Mouse (Mus musculus) heart, embryonic 16.5 days (tissue): ENCODE measurements around the gene Tor4a. TPM values are rescaled to one million over a fixed set of nuclear protein-coding genes. Genes with fewer than 3 reads are reported as not detected.
A peak's percentile ranks its signal among the peaks of the same experiment; 100 is the strongest.

ENCODE experiments used
- ATAC-seq: fragments of 200-750 bp; cut with Nextera tagmentation; replicated peaks from 2 replicates; pipeline ENCODE4 v1.8.0; 2017; ENCODE audit warnings: moderate number of reproducible peaks; ENCODE audit not compliant: insufficient read depth, low FRiP score; ENCODE audit errors: extremely low read depth
- H3K27ac ChIP-seq: fragments of 300-500 bp; sonication (generic); 2 replicates; pipeline ENCODE4 v1.5.1; 2014; ENCODE audit warnings: mild to moderate bottlenecking, low read length, control low read depth, moderate library complexity
- H3K27me3 ChIP-seq: fragments of 300-500 bp; sonication (generic); 2 replicates; pipeline ENCODE4 v1.6.1; 2014; ENCODE audit warnings: low read length, mixed read lengths; ENCODE audit not compliant: control insufficient read depth, insufficient read depth
- H3K36me3 ChIP-seq: fragments of 300-500 bp; sonication (generic); 2 replicates; pipeline ENCODE4 v1.6.1; 2014; ENCODE audit not compliant: control insufficient read depth, insufficient read depth
- H3K4me1 ChIP-seq: fragments of 300-500 bp; sonication (generic); 2 replicates; pipeline ENCODE4 v1.6.1; 2014; ENCODE audit warnings: low read length, mixed read lengths; ENCODE audit not compliant: control insufficient read depth, insufficient read depth
- H3K4me2 ChIP-seq: fragments of 300-500 bp; sonication (generic); 2 replicates; pipeline ENCODE4 v1.6.1; 2014; ENCODE audit warnings: low read depth, mild to moderate bottlenecking, control low read depth, low read length
- H3K4me3 ChIP-seq: fragments of 300-500 bp; sonication (generic); 2 replicates; pipeline ENCODE4 v1.5.1; 2014; ENCODE audit warnings: mild to moderate bottlenecking, control low read depth, low read length
- H3K9ac ChIP-seq: fragments of 300-500 bp; sonication (generic); 2 replicates; pipeline ENCODE4 v1.6.1; 2014; ENCODE audit warnings: low read length, control low read depth
- H3K9me3 ChIP-seq: fragments of 300-500 bp; sonication (generic); replicated peaks from 2 replicates; pipeline ENCODE4 v1.6.1; 2016; ENCODE audit warnings: low read length; ENCODE audit not compliant: control insufficient read depth
- WGBS: fragments of 180-500 bp; shearing (Covaris S2); extraction: QIAGEN DNeasy Blood & Tissue Kit; methylation state at CpG from one replicate; pipeline ENCODE4 v1.1.7; 2014; 5-methylcytosine and 5-hydroxymethylcytosine counted together
- polyA plus RNA-seq: library from polyadenylated mRNA; unstranded; fragments of >200 nt; fragmentation: Nextera tagmentation; extraction: Ambion mirVana; gene quantifications from 2 replicates; pipeline ENCODE4 v1.2.1, GENCODE M21; 2015

Tor4a gene
- polyA plus RNA-seq, 1 experiment from 2014 or later: 10.0 TPM

- no peak for ATAC-seq
- no peaks in the 10 kb centered on the region for H3K9me3 ChIP-seq
Measured at GRCm38 (mm10) chr2:25156990-25157389, 39.7 kb downstream of the Tor4a start.

DNA sequence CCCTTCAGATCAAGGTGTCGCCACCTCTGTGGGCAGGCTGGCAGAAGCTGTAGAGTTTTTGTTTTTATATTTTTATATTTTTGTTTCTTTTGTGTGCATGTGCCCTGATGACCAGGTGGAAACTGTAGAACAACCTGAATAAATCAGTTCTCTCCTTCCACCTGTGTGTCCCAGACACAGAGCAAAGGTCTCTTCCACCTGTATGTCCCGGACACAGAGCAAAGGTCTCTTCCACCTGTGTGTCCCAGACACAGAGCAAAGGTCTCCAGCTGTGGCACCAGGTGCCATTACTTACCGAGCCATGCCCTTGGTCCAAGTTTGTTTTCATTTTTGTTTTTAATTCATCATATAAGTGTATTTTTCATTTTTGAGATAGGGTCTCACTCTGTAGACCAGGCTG, 40.5 kb downstream of the Tor4a start:
- H3K27me3 ChIP-seq: no peaks in the 10 kb centered on the region
- H3K4me3 ChIP-seq: no peak overlapping the region
- H3K36me3 ChIP-seq: no peaks in the 10 kb centered on the region
- no peak overlapping the region for H3K9ac ChIP-seq
- no peaks in the 10 kb centered on the region for H3K9me3 ChIP-seq
- 83% methylated on average over 3 of the region's 3 CpGs for WGBS
- no peaks in the 10 kb centered on the region for H3K4me1 ChIP-seq
- H3K4me2 ChIP-seq: no peak overlapping the region
- no peak overlapping the region for H3K27ac ChIP-seq
- no peak for ATAC-seq

More at GRCm38 (mm10) chr2:25156990-25157389, 39.7 kb downstream of the Tor4a start:
- Histone ChIP-seq H3K9ac (no peak overlapping the region), H3K4me1 (no peaks in the 10 kb centered on the region), H3K27me3 (no peaks in the 10 kb centered on the region), H3K27ac (no peak overlapping the region), H3K4me3 (no peak overlapping the region), H3K4me2 (no peak overlapping the region), H3K36me3 (no peaks in the 10 kb centered on the region)
- WGBS: 32% methylated on average over 2 of the region's 2 CpGs

DNA sequence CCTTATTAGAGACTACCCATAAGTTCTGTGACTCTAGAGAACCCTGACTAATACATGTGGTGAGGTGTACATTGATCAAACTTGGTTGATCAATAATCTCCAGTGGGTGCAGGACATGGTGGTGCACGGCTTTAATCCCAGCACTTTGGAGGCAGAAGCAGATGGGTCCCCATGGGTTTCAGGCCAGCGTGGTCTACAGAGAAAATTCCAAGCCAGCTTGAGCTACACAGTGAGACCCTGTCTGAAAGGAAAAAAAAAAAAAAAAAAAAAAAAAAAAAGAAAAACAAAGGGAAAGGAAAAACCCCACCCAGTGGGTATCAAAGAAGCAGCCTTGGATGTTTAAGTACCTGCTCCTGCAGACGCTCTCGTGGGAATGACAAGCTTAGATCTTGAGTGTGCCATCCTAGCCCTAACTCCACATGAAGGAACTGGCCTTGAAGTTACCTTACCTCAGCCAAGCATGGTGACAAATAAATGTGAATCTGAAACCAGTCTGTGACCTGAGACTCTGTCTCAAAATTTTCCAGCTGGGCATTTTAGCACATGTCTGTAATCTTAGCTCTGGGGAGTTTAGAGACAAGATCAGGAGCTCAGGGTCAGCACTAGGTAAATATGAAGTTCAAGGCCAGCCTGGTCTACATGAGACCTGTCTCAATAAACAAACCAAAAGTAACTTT, 45.3 kb downstream of the Tor4a start:
- Histone ChIP-seq H3K36me3 (no peaks in the 10 kb centered on the region), H3K27me3 (no peaks in the 10 kb centered on the region), H3K9me3 (no peaks in the 10 kb centered on the region), H3K27ac (no peak overlapping the region), H3K4me2 (no peak overlapping the region), H3K9ac (no peak overlapping the region), H3K4me1 (0 out of 2 replicates have a peak, but pooled peaks cover 2% of the 10 kb centered on the region), H3K4me3 (no peak overlapping the region)
- WGBS: 66% methylated on average over 4 of the region's 4 CpGs
- ATAC-seq: no peak

DNA sequence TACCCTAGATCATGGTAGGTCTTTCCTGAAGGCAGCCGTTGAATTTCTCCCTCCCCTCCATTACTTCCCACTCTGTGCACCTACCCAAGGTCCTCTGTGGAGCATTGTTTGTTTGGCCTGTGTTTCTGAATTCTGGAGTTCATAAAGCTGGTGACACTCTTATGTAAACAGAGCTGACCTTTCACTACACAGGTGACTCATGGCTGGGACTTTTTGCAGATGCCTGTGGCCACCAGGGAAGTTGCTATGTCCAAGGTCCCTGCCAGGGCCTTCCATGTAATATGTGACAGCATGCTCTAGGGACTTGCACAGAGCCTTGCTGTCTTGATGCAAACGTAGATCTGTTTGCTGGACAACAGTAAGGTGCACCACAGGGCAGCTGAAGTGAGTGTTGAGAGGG, 47.0 kb downstream of the Tor4a start:
- 76% methylated on average over 2 of the region's 2 CpGs for WGBS
- no peak overlapping the region for H3K9ac ChIP-seq
- no peaks in the 10 kb centered on the region for H3K36me3 ChIP-seq
- ATAC-seq: no peak
- no peaks in the 10 kb centered on the region for H3K27me3 ChIP-seq
- no peak overlapping the region for H3K4me3 ChIP-seq
- no peak overlapping the region for H3K4me2 ChIP-seq
- no peak overlapping the region for H3K27ac ChIP-seq
- H3K4me1 ChIP-seq: peaks cover 5% of the 10 kb centered on the region
- H3K9me3 ChIP-seq: no peaks in the 10 kb centered on the region

DNA sequence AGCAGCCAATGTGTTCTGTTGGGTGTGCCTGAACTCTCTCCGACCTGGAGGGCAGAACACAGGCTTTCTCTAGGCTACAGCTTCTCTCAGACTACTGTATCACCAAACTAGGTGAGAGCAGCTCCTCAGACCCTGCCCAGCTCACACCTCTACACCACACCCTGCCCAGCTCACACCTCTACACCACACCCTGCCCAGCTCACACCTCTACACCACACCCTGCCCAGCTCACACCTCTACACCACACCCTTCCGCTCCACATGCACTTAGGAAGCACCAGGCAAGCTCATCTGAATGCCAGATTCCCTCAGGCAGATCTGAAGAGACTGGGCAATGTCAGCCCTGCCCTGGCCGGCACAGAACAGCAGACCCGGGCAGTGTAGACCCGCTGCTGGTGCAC, 48.8 kb downstream of the Tor4a start:
- Histone ChIP-seq H3K9me3 (no peaks in the 10 kb centered on the region), H3K27ac (no peak overlapping the region), H3K4me3 (no peak overlapping the region), H3K9ac (no peak overlapping the region), H3K36me3 (no peaks in the 10 kb centered on the region), H3K27me3 (no peaks in the 10 kb centered on the region), H3K4me1 (peaks cover 5% of the 10 kb centered on the region), H3K4me2 (no peak overlapping the region)
- ATAC-seq: no peak
- WGBS: 75% methylated on average over 5 of the region's 5 CpGs

- no peaks in the 10 kb centered on the region for H3K27me3 ChIP-seq
- 83% methylated on average over 5 of the region's 5 CpGs for WGBS
- H3K9me3 ChIP-seq: no peaks in the 10 kb centered on the region
- no peak overlapping the region for H3K4me3 ChIP-seq
- H3K4me1 ChIP-seq: peaks cover 5% of the 10 kb centered on the region
- no peak for ATAC-seq
- no peak overlapping the region for H3K27ac ChIP-seq
- no peak overlapping the region for H3K4me2 ChIP-seq
- no peak overlapping the region for H3K9ac ChIP-seq
- H3K36me3 ChIP-seq: no peaks in the 10 kb centered on the region
Measured at GRCm38 (mm10) chr2:25147398-25147797, 49.3 kb downstream of the Tor4a start.

- H3K4me1 ChIP-seq: peaks cover 3% of the 10 kb centered on the region
- H3K9ac ChIP-seq: no peak overlapping the region
- no peaks in the 10 kb centered on the region for H3K36me3 ChIP-seq
- ATAC-seq: peak; percentile 54; the same call in 1 of the 2 replicates
- no peaks in the 10 kb centered on the region for H3K27me3 ChIP-seq
- H3K9me3 ChIP-seq: no peaks in the 10 kb centered on the region
- no peak overlapping the region for H3K4me2 ChIP-seq
- WGBS: 43% methylated on average over 6 of the region's 6 CpGs
- no peak overlapping the region for H3K4me3 ChIP-seq
- H3K27ac ChIP-seq: peak overlapping the region; percentile 22; the same call in 1 of the 2 replicates
Measured at GRCm38 (mm10) chr2:25145346-25145745, 51.3 kb downstream of the Tor4a start.

Other genes with a start within 250 kb of the Tor4a start
- 5.3 and 8.2 TPM in 2 replicates for gene Zmynd19, start 247.1 kb downstream of the Tor4a start, polyA plus RNA-seq
- gene Dph7, start 234.5 kb downstream of the Tor4a start, polyA plus RNA-seq: 16.8 and 17.4 TPM in 2 replicates
- 125 and 150 TPM in 2 replicates for gene Mrpl41, start 221.8 kb downstream of the Tor4a start, polyA plus RNA-seq
- gene Pnpla7, start 220.9 kb downstream of the Tor4a start, polyA plus RNA-seq: 12.5 and 13.2 TPM in 2 replicates
- 59.3 and 62.9 TPM in 2 replicates for gene Nsmf, start 142.5 kb downstream of the Tor4a start, polyA plus RNA-seq
- gene Entpd8, start 116.6 kb downstream of the Tor4a start, polyA plus RNA-seq: 0.30 TPM in 1 of 2 replicates, not detected in the other
- gene Noxa1, start 101.7 kb downstream of the Tor4a start, polyA plus RNA-seq: 0.19 TPM in 1 of 2 replicates, not detected in the other
- 16.2 and 18.1 TPM in 2 replicates for gene Nrarp, start 16.1 kb downstream of the Tor4a start, polyA plus RNA-seq
- gene Nelfb, start 14.6 kb upstream of the Tor4a start, polyA plus RNA-seq: 79.1 and 81.9 TPM in 2 replicates
- gene Stpg3, start 17.8 kb upstream of the Tor4a start, polyA plus RNA-seq: not detected in 2 replicates
- gene Fam166a, start 21.9 kb upstream of the Tor4a start, polyA plus RNA-seq: 1.1 TPM in 1 of 2 replicates, not detected in the other
- gene Tubb4b, start 27.8 kb upstream of the Tor4a start, polyA plus RNA-seq: 474 and 482 TPM in 2 replicates
- gene Slc34a3, start 37.5 kb upstream of the Tor4a start, polyA plus RNA-seq: not detected in 2 replicates
- gene Rnf224, start 39.9 kb upstream of the Tor4a start, polyA plus RNA-seq: not detected in 2 replicates
- gene Rnf208, start 45.4 kb upstream of the Tor4a start, polyA plus RNA-seq: 3.7 and 5.2 TPM in 2 replicates
- gene Cysrt1, start 45.6 kb upstream of the Tor4a start, polyA plus RNA-seq: 0.17 TPM in 1 of 2 replicates, not detected in the other
- 2.2 and 3.1 TPM in 2 replicates for gene AL732309.1, start 50.0 kb upstream of the Tor4a start, polyA plus RNA-seq
- 15.1 and 16.4 TPM in 2 replicates for gene Tmem203, start 58.6 kb upstream of the Tor4a start, polyA plus RNA-seq
- 4.3 and 5.9 TPM in 2 replicates for gene Tprn, start 65.7 kb upstream of the Tor4a start, polyA plus RNA-seq
- 154 and 157 TPM in 2 replicates for gene Ssna1, start 75.6 kb upstream of the Tor4a start, polyA plus RNA-seq
- 80.5 and 86.6 TPM in 2 replicates for gene Anapc2, start 75.6 kb upstream of the Tor4a start, polyA plus RNA-seq
- gene Tmem210, start 91.3 kb upstream of the Tor4a start, polyA plus RNA-seq: not detected in 2 replicates
- gene Lrrc26, start 93.0 kb upstream of the Tor4a start, polyA plus RNA-seq: 0.89 and 1.2 TPM in 2 replicates
- gene Grin1, start 122.3 kb upstream of the Tor4a start, polyA plus RNA-seq: 0.14 TPM in 1 of 2 replicates, not detected in the other
- 24.7 and 28.4 TPM in 2 replicates for gene Man1b1, start 135.5 kb upstream of the Tor4a start, polyA plus RNA-seq
- 10.3 and 10.6 TPM in 2 replicates for gene Dpp7, start 159.5 kb upstream of the Tor4a start, polyA plus RNA-seq
- gene Uap1l1, start 168.8 kb upstream of the Tor4a start, polyA plus RNA-seq: 18.8 and 19.3 TPM in 2 replicates
- gene Sapcd2, start 175.4 kb upstream of the Tor4a start, polyA plus RNA-seq: 21.1 and 22.5 TPM in 2 replicates
- 3.4 and 4.0 TPM in 2 replicates for gene Entpd2, start 199.0 kb upstream of the Tor4a start, polyA plus RNA-seq
- gene Npdc1, start 202.5 kb upstream of the Tor4a start, polyA plus RNA-seq: 30.8 TPM in 2 replicates
- gene Fut7, start 226.4 kb upstream of the Tor4a start, polyA plus RNA-seq: 0.35 and 0.46 TPM in 2 replicates
- gene Abca2, start 231.8 kb upstream of the Tor4a start, polyA plus RNA-seq: 5.4 and 5.8 TPM in 2 replicates